Comparison of ENCODE assay signal across 13 mouse cellular contexts in the genomic region with DNA sequence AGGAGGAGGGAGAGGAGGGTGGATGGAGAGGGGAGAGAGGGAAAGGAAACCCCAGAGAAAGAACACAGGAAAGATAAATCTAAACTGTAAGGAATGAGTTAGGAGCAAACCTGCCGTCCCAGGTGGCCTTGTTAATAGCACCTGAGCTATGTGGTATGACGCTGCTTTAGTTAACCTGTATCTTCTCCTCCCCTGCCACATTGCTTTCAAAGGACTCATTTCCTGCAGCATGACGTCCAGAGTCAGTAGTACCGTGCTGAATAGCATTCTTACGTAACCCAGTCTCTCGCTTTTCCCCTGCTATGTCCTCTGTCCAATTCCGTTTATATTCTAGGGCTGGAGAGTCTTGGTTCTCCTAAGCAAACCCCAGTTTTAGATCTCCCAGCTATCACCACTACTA. TPM values are rescaled to one million over a fixed set of nuclear protein-coding genes. Genes with fewer than 3 reads are reported as not detected.
"Had no signal": no experiment of that assay in that cellular context is flagged by ENCODE, and none has a peak within 500 bp of the region (broad histone marks: within the 10 kb centered on the region; RNA-seq: fewer than 3 reads in every experiment).

No protein-coding gene starts in this region.

- ATAC-seq: lung, postnatal 0 days; midbrain, embryonic 13.5 days had no signal

- H3K27me3 ChIP-seq: midbrain, embryonic 13.5 days had no signal

- H3K4me3 ChIP-seq: layer of hippocampus, adult 2 months; left cerebral cortex, adult 2 months; liver, embryonic 13.5 days; midbrain, embryonic 13.5 days had no signal

- H3K27ac ChIP-seq: kidney, postnatal 0 days; layer of hippocampus, adult 2 months; left cerebral cortex, adult 2 months; liver, embryonic 13.5 days; macrophage; midbrain, embryonic 13.5 days had no signal

- H3K4me2 ChIP-seq: liver, embryonic 13.5 days; lung, embryonic 14.5 days; midbrain, embryonic 13.5 days had no signal

- DNase-seq: kidney, adult 2 months; kidney, postnatal 25 days; layer of hippocampus, adult 9-11 months; layer of hippocampus, postnatal 36 days; liver, embryonic 13.5 days; lung, embryonic 14.5 days; thymus, postnatal 25 days had no signal

- H3K9me3 ChIP-seq: liver, embryonic 13.5 days; midbrain, embryonic 13.5 days had no signal

- H3K4me1 ChIP-seq: liver, embryonic 13.5 days had no signal

- H3K9ac ChIP-seq: liver, embryonic 13.5 days; lung, embryonic 14.5 days; midbrain, embryonic 13.5 days had no signal

- H3K36me3 ChIP-seq: liver, embryonic 13.5 days; midbrain, embryonic 13.5 days had no signal

RNA-seq across cellular contexts. Expression of gene Jam2, which starts 3.0 kb away (rescaled TPM):
- polyA plus RNA-seq: macrophage had no signal
